Mouse (Mus musculus) liver, postnatal 0 days (tissue): Measurements from ENCODE around the gene Olfr1454.

ENCODE experiments used
- CTCF ChIP-seq: sonication (generic); IDR thresholded peaks from 2 replicates; pipeline ENCODE4 v1.5.1; 2016; ENCODE audit warnings: antibody characterized with exemption, low read depth
- EP300 ChIP-seq: IDR thresholded peaks from 2 replicates; pipeline ENCODE4 v1.6.1; 2016; ENCODE audit warnings: antibody characterized with exemption, low read depth, mild to moderate bottlenecking

- TF ChIP-seq CTCF = no peak
- no peak for TF ChIP-seq EP300
These were observed 32.2 kb upstream of the Olfr1454 start, which contains the start of gene Olfr1453 for GRCm38 (mm10) chr19:13028227-13028626.
